Mouse (Mus musculus) kidney, adult 8-10 months (tissue): ENCODE results near the gene Maml3.

Experiments
- DNase-seq, 2 experiments: peaks; one replicate each; pipeline ENCODE4 v3.0.0; 2022

Gene Maml3

GRCm38 (mm10) chr3:52044651-52045050, 60.2 kb downstream of the Maml3 start:
- no peak for DNase-seq

- no peak for DNase-seq
These were observed 61.0 kb downstream of the Maml3 start for GRCm38 (mm10) chr3:52043847-52044246.

GRCm38 (mm10) chr3:52042680-52043079, 62.2 kb downstream of the Maml3 start:
- no peak for DNase-seq

GRCm38 (mm10) chr3:52039958-52040357, 64.9 kb downstream of the Maml3 start:
- no peak for DNase-seq

- no peak for DNase-seq
These were observed 67.6 kb downstream of the Maml3 start for GRCm38 (mm10) chr3:52037260-52037659.

GRCm38 (mm10) chr3:52035404-52035803, 69.5 kb downstream of the Maml3 start:
- no peak for DNase-seq

- no peak for DNase-seq
These were observed 70.9 kb downstream of the Maml3 start for GRCm38 (mm10) chr3:52033857-52034588.

- no peak for DNase-seq
These were observed 73.5 kb downstream of the Maml3 start for GRCm38 (mm10) chr3:52031327-52031726.

- DNase-seq, result no peak
These were observed 74.8 kb downstream of the Maml3 start for GRCm38 (mm10) chr3:52030114-52030513.

- no peak for DNase-seq
These were observed 75.2 kb downstream of the Maml3 start for GRCm38 (mm10) chr3:52029661-52030081.

GRCm38 (mm10) chr3:52027972-52028371, 76.9 kb downstream of the Maml3 start:
- no peak for DNase-seq

GRCm38 (mm10) chr3:52022486-52022885, 82.4 kb downstream of the Maml3 start:
- DNase-seq, result no peak

GRCm38 (mm10) chr3:52018103-52018439, 86.8 kb downstream of the Maml3 start:
- no peak for DNase-seq

- DNase-seq, result no peak
These were observed 87.3 kb downstream of the Maml3 start for GRCm38 (mm10) chr3:52017439-52018102.

GRCm38 (mm10) chr3:52016178-52016577, 88.7 kb downstream of the Maml3 start:
- no peak for DNase-seq

GRCm38 (mm10) chr3:52015556-52015955, 89.3 kb downstream of the Maml3 start:
- no peak for DNase-seq

GRCm38 (mm10) chr3:52011032-52011710, 93.7 kb downstream of the Maml3 start:
- DNase-seq, result no peak

GRCm38 (mm10) chr3:52009321-52009720, 95.6 kb downstream of the Maml3 start:
- no peak for DNase-seq

GRCm38 (mm10) chr3:52007602-52008252, 97.1 kb downstream of the Maml3 start:
- peak; percentile 10 to 22 for DNase-seq

- no peak for DNase-seq
These were observed 98.0 kb downstream of the Maml3 start for GRCm38 (mm10) chr3:52006721-52007330.

- no peak for DNase-seq
These were observed 101.2 kb downstream of the Maml3 start for GRCm38 (mm10) chr3:52003663-52004062.

GRCm38 (mm10) chr3:52001518-52001895, 103.4 kb downstream of the Maml3 start:
- DNase-seq, result no peak

- DNase-seq, result no peak
These were observed 103.9 kb downstream of the Maml3 start for GRCm38 (mm10) chr3:52000871-52001517.
